Mouse (Mus musculus): ENCODE measurements around the gene Kbtbd4.

GRCm38 (mm10) chr2:90911668-90912067 is 7.1 kb downstream of the Kbtbd4 start:
- no peak for TF ChIP-seq CTCF (IDR thresholded peaks at IDR 0.05; ENCODE audit: extremely low read depth, insufficient read depth, insufficient read length, insufficient replicate concordance)
- no peak for TF ChIP-seq POLR2A (IDR thresholded peaks at IDR 0.05; ENCODE audit: low read depth, low read length)
